Mouse (Mus musculus) liver, postnatal 0 days (tissue): ENCODE measurements at regions not wholly inside any gene's neighbourhood (a gene's known extent, or its start where the extent isn't known, plus 50 kb on each side); places are given as distances from the start of the nearest gene placed in this dataset.

Experiments used
- ATAC-seq: fragments of 200-750 bp; cut with Nextera tagmentation; 2 replicates; pipeline ENCODE4 v1.8.0; 2017; ENCODE audit warnings: mild to moderate bottlenecking, moderate library complexity
- DNase-seq: peaks from one replicate; pipeline ENCODE4 v3.0.0-alpha.2; 2016
- H3K27ac ChIP-seq: fragments of 300-500 bp; sonication (generic); 2 replicates; pipeline ENCODE4 v1.5.1; 2014; ENCODE audit warnings: antibody characterized with exemption, moderate library complexity, mild to moderate bottlenecking, low read depth
- H3K27me3 ChIP-seq: fragments of 300-500 bp; sonication (generic); 2 replicates; pipeline ENCODE4 v1.6.1; 2014; ENCODE audit warnings: low read length, control low read depth, mixed read lengths; ENCODE audit not compliant: insufficient read depth
- H3K36me3 ChIP-seq: fragments of 300-500 bp; sonication (generic); replicated peaks from 2 replicates; pipeline ENCODE4 v1.6.1; 2014; ENCODE audit warnings: mild to moderate bottlenecking, control low read depth, low read length, moderate library complexity, mixed read lengths; ENCODE audit not compliant: insufficient read depth
- H3K4me1 ChIP-seq: fragments of 300-500 bp; sonication (generic); 2 replicates; pipeline ENCODE4 v1.6.1; 2014; ENCODE audit warnings: antibody characterized with exemption, mild to moderate bottlenecking, control low read depth; ENCODE audit not compliant: insufficient read depth
- H3K4me2 ChIP-seq: fragments of 300-500 bp; sonication (generic); 2 replicates; pipeline ENCODE4 v1.6.1; 2014; ENCODE audit warnings: low read depth, mild to moderate bottlenecking, low read length, moderate library complexity, mixed read lengths
- H3K4me3 ChIP-seq: fragments of 300-500 bp; sonication (generic); 2 replicates; pipeline ENCODE4 v1.5.1; 2014; ENCODE audit warnings: low read depth, low read length
- H3K9ac ChIP-seq: fragments of 300-500 bp; sonication (generic); replicated peaks from 2 replicates; pipeline ENCODE4 v1.6.1; 2014; ENCODE audit warnings: mild to moderate bottlenecking, moderate library complexity
- H3K9me3 ChIP-seq: fragments of 300-500 bp; sonication (generic); 2 replicates; pipeline ENCODE4 v1.6.1; 2016; ENCODE audit warnings: mild to moderate bottlenecking, control low read depth, low read length, mixed read lengths
- CTCF ChIP-seq: sonication (generic); IDR thresholded peaks from 2 replicates; pipeline ENCODE4 v1.5.1; 2016; ENCODE audit warnings: antibody characterized with exemption, low read depth
- EP300 ChIP-seq: IDR thresholded peaks from 2 replicates; pipeline ENCODE4 v1.6.1; 2016; ENCODE audit warnings: antibody characterized with exemption, low read depth, mild to moderate bottlenecking
- whole genome bisulfite sequencing: fragments of 180-500 bp; shearing (Covaris S2); extraction: QIAGEN DNeasy Blood & Tissue Kit; methylation state at CpG from one replicate; pipeline ENCODE4 v1.1.7; 2014; ENCODE audit not compliant: insufficient replicate concordance; 5-methylcytosine and 5-hydroxymethylcytosine counted together

DNA sequence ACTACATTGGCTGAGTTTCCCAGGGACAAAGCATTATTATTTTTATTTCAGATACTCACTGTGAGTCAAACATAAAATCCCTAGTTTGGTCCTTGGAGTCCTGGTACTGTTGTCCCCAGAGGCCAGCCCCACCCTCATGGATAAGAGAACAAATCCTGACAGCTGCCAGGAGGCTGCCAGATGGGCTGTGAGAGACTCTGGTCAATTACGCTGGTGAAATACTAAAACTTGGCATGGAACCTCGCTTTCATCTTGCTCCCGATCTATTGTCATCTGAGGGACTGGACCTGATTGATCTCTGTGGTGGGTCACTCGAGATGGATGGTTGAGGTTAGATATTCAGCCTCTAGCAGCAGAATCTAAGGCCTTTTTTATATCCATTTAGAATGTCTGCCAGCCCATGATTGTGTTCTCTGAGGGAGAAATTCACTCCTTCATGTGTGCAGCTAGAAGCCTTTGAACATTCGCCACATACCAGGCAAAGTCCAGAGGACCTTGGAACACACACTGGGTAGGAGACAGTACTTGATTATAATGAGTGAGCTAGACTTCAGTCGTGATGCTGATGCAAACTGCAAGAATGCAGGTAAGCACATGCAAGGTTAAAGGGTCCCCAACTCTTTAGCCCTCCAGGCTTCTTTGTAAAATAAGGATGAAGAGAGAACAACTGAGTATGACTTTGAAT is 95.4 kb upstream of the Sox11 start:
- Histone ChIP-seq H3K36me3 (no peaks in the 10 kb centered on the region), H3K4me2 (no peak overlapping the region), H3K4me3 (no peak overlapping the region), H3K27me3 (no peaks in the 10 kb centered on the region), H3K9me3 (no peaks in the 10 kb centered on the region), H3K9ac (no peak overlapping the region), H3K4me1 (no peaks in the 10 kb centered on the region), H3K27ac (no peak overlapping the region)
- TF ChIP-seq EP300: no peak
- TF ChIP-seq CTCF: no peak
- DNase-seq: no peak
- 60% methylated on average over 6 of the region's 6 CpGs for WGBS
- no peak for ATAC-seq

DNA sequence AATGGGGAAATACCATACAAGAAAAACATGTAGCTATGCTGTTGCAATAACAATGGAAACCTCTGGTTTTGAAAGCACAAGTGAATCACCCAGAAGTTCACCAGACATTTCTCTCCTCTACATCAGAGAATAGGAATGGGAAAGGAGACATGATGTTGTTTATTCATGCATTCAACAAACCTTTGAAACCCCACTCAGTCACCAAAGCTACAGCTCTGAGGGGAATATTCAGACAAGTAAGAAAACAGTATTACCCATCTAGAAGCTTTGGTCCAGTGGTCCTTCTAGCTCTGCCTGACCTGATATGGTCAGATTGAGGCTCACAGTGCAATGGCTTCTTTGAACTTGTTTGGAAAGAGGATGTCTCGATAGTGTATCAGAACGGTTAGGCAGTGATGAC is 89.0 kb upstream of the Sox11 start:
- Histone ChIP-seq H3K4me2 (no peak overlapping the region), H3K27ac (no peak overlapping the region), H3K9me3 (no peaks in the 10 kb centered on the region), H3K4me1 (no peaks in the 10 kb centered on the region), H3K4me3 (no peak overlapping the region), H3K9ac (no peak overlapping the region), H3K27me3 (no peaks in the 10 kb centered on the region), H3K36me3 (no peaks in the 10 kb centered on the region)
- TF ChIP-seq CTCF (no peak), EP300 (no peak)
- DNase-seq (no peak), ATAC-seq (no peak)
- WGBS: 75% methylated on average over 2 of the region's 2 CpGs

DNA sequence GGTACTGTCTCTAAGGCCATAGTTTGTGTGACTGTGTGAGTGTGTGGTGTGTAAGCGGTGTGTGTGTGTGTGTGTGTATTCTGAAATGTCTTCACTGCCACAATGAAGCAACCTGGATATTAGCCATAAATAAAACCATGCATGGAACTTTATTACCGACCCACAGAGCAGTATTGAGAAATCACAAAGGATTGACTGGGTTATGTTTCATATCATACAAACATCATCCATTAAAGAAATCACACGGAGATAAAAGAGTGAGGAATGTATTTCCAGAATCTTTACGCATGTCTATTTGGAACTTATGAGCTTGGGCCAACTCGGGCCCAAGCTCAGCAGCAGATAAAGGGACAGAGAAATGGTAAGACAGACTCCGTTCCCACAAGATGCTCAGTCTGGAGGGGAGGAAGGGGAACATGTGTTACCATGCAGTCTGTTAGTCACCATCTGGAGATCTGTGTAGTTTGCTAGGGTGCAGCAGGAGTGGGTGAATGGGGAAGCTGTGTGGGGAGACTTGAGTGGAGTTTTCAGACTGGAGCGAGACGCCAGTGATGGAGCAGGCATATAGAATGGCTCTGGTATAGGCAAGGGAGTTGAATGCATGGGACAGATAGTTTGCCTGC is 75.1 kb upstream of the Sox11 start:
- H3K9ac ChIP-seq: no peak overlapping the region
- TF ChIP-seq EP300: no peak
- no peak for TF ChIP-seq CTCF
- no peaks in the 10 kb centered on the region for H3K9me3 ChIP-seq
- 76% methylated on average over 8 of the region's 8 CpGs for WGBS
- DNase-seq (no peak), ATAC-seq (no peak)
- H3K4me3 ChIP-seq: no peak overlapping the region
- H3K27me3 ChIP-seq: no peaks in the 10 kb centered on the region
- H3K27ac ChIP-seq: no peak overlapping the region
- H3K36me3 ChIP-seq: no peaks in the 10 kb centered on the region
- no peak overlapping the region for H3K4me2 ChIP-seq
- no peaks in the 10 kb centered on the region for H3K4me1 ChIP-seq

DNA sequence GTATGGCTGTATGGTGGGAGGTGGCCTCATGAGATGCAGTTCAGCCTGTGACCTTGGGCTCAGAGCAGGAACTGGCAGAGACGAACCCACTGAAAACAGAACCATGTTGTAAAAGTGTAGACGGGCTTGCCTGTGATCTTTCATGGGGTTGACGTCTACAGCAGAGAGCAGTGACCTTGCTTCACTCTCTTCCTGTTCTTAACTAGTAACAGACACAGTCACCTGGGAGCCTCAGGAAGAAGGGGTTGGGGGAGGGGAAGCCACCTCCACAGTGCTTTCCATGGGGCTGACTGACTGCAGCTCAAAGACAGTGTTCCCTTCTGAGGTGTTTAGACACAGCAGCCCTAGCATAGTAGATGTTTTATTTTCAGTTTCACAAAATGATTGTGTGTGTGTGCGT is 68.2 kb upstream of the Sox11 start:
- Histone ChIP-seq H3K9me3 (no peaks in the 10 kb centered on the region), H3K27me3 (no peaks in the 10 kb centered on the region), H3K4me3 (no peak overlapping the region), H3K4me1 (no peaks in the 10 kb centered on the region), H3K36me3 (no peaks in the 10 kb centered on the region), H3K27ac (no peak overlapping the region), H3K4me2 (no peak overlapping the region), H3K9ac (no peak overlapping the region)
- 39% methylated on average over 4 of the region's 4 CpGs for WGBS
- DNase-seq (no peak), ATAC-seq (no peak)
- no peak for TF ChIP-seq CTCF
- no peak for TF ChIP-seq EP300

GRCm38 (mm10) chr12:27408440-27408839 is 66.1 kb upstream of the Sox11 start:
- ATAC-seq: no peak
- H3K27ac ChIP-seq: no peak overlapping the region
- TF ChIP-seq EP300 (no peak), CTCF (no peak)
- no peaks in the 10 kb centered on the region for H3K4me1 ChIP-seq
- no peak for DNase-seq
- H3K4me2 ChIP-seq: no peak overlapping the region
- H3K36me3 ChIP-seq: no peaks in the 10 kb centered on the region
- H3K9ac ChIP-seq: no peak overlapping the region
- no peak overlapping the region for H3K4me3 ChIP-seq
- WGBS: 56% methylated on average over 4 of the region's 4 CpGs
- no peaks in the 10 kb centered on the region for H3K9me3 ChIP-seq
- no peaks in the 10 kb centered on the region for H3K27me3 ChIP-seq

DNA sequence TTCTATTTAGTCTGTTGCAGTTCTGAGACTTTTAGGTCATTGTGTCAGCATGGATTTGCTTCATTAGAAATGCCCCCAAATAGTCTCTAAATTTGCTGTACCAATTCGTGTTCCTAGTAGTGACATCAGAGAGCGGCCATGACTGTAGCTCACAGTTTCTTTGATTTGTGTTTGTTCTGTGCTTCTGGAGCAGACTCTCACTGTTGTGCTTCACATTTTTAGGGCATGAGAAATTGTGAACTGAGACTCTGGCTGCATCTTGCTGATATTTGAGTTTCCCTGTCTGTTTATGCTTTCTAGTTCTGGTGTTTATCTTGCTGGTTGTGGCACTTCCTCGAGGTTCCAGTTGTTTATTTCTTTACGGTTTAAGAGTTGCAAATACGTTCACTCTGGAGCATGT is 57.0 kb upstream of the Sox11 start:
- no peaks in the 10 kb centered on the region for H3K27me3 ChIP-seq
- TF ChIP-seq EP300: no peak
- TF ChIP-seq CTCF: no peak
- ATAC-seq (no peak), DNase-seq (no peak)
- H3K27ac ChIP-seq: no peak overlapping the region
- H3K36me3 ChIP-seq: no peaks in the 10 kb centered on the region
- no peak overlapping the region for H3K4me3 ChIP-seq
- H3K4me2 ChIP-seq: no peak overlapping the region
- no peaks in the 10 kb centered on the region for H3K4me1 ChIP-seq
- H3K9me3 ChIP-seq: no peaks in the 10 kb centered on the region
- no peak overlapping the region for H3K9ac ChIP-seq
- WGBS: 65% methylated on average over 5 of the region's 5 CpGs
